Mouse (Mus musculus) erythroblast, embryonic 14.5 days (primary cell): ENCODE measurements around the gene Nid2. TPM values are rescaled to one million over a fixed set of nuclear protein-coding genes. Genes with fewer than 3 reads are reported as not detected.

Source experiments
- H3K27me3 ChIP-seq: 2 replicates; pipeline ENCODE4 v1.6.1; 2012; ENCODE audit warnings: inconsistent platforms; ENCODE audit not compliant: control insufficient read depth
- H3K36me3 ChIP-seq: 2 replicates; pipeline ENCODE4 v1.6.1; 2012; ENCODE audit warnings: mild to moderate bottlenecking, inconsistent platforms; ENCODE audit not compliant: control insufficient read depth
- H3K4me1 ChIP-seq: 2 replicates; pipeline ENCODE4 v1.6.1; 2012; ENCODE audit warnings: inconsistent platforms; ENCODE audit not compliant: control insufficient read depth
- H3K4me3 ChIP-seq: replicated peaks from 2 replicates; pipeline ENCODE3; 2012; ENCODE audit warnings: moderate library complexity, mild to moderate bottlenecking, inconsistent platforms
- H3K9me3 ChIP-seq: 2 replicates; pipeline ENCODE4 v1.6.1; 2012; ENCODE audit warnings: low read length, inconsistent platforms, mixed read lengths; ENCODE audit not compliant: control insufficient read depth
- GATA1 ChIP-seq: IDR thresholded peaks from 2 replicates; pipeline ENCODE4 v1.6.1; 2012; ENCODE audit warnings: low read length, inconsistent platforms, mixed read lengths
- TAL1 ChIP-seq: IDR thresholded peaks from 3 replicates; pipeline ENCODE4 v1.6.1; 2012; ENCODE audit warnings: low read length, inconsistent platforms, mixed read lengths
- polyA plus RNA-seq: library from polyadenylated mRNA; stranded (reverse); fragments of >175 nt; gene quantifications from 2 replicates; pipeline ENCODE4 v1.2.3, GENCODE M21; 2012

Gene Nid2
- polyA plus RNA-seq, 1 experiment, result 0.07 TPM

- Histone ChIP-seq H3K4me3 (no peak overlapping the region), H3K27me3 (no peaks in the 10 kb centered on the region), H3K9me3 (peaks cover 3% of the 10 kb centered on the region; the same call in 1 of the 2 replicates), H3K36me3 (peaks cover 71% of the 10 kb centered on the region), H3K4me1 (peaks cover 13% of the 10 kb centered on the region)
- TF ChIP-seq TAL1 (no peak), GATA1 (no peak)
Observed at GRCm38 (mm10) chr14:19817949-19818348, 66.9 kb downstream of the Nid2 start.

- Histone ChIP-seq H3K4me3 (no peak overlapping the region), H3K36me3 (peaks cover 37% of the 10 kb centered on the region), H3K9me3 (peaks cover 3% of the 10 kb centered on the region; the same call in 1 of the 2 replicates), H3K27me3 (no peaks in the 10 kb centered on the region), H3K4me1 (peaks cover 23% of the 10 kb centered on the region)
- TF ChIP-seq TAL1 (no peak), GATA1 (no peak)
Observed at GRCm38 (mm10) chr14:19821686-19822085, 70.6 kb downstream of the Nid2 start.

- Histone ChIP-seq H3K27me3 (peaks cover 10% of the 10 kb centered on the region), H3K36me3 (peaks cover 27% of the 10 kb centered on the region), H3K4me3 (peak within 1 kb of the TSS; percentile 91), H3K4me1 (peaks cover 23% of the 10 kb centered on the region), H3K9me3 (peaks cover 3% of the 10 kb centered on the region; the same call in 1 of the 2 replicates)
- TF ChIP-seq GATA1 (no peak), TAL1 (no peak)
Observed at GRCm38 (mm10) chr14:19823321-19824142, 72.5 kb downstream of the Nid2 start, which contains the start of gene Rtraf. Rtraf (minus strand) TSS chr14:19823824.

- no peak overlapping the region for H3K4me3 ChIP-seq
- peaks cover 15% of the 10 kb centered on the region for H3K36me3 ChIP-seq
- H3K27me3 ChIP-seq, result peaks cover 13% of the 10 kb centered on the region
- TF ChIP-seq GATA1 (no peak), TAL1 (no peak)
- H3K4me1 ChIP-seq, result peaks cover 18% of the 10 kb centered on the region
- peaks cover 3% of the 10 kb centered on the region; the same call in 1 of the 2 replicates for H3K9me3 ChIP-seq
Observed at GRCm38 (mm10) chr14:19825481-19825880, 74.4 kb downstream of the Nid2 start.

GRCm38 (mm10) chr14:19836289-19836688 lies 85.2 kb downstream of the Nid2 start:
- Histone ChIP-seq H3K36me3 (no peaks in the 10 kb centered on the region), H3K9me3 (no peaks in the 10 kb centered on the region), H3K4me3 (no peak overlapping the region), H3K4me1 (no peaks in the 10 kb centered on the region), H3K27me3 (no peaks in the 10 kb centered on the region)
- TF ChIP-seq TAL1 (no peak), GATA1 (no peak)

- H3K4me3 ChIP-seq, result peak overlapping the region; percentile 41
- no peaks in the 10 kb centered on the region for H3K4me1 ChIP-seq
- no peak for TF ChIP-seq GATA1
- TF ChIP-seq TAL1, result no peak
- no peaks in the 10 kb centered on the region for H3K9me3 ChIP-seq
- no peaks in the 10 kb centered on the region for H3K36me3 ChIP-seq
- H3K27me3 ChIP-seq, result no peaks in the 10 kb centered on the region
Observed at GRCm38 (mm10) chr14:19839600-19840332, 88.7 kb downstream of the Nid2 start.

- Histone ChIP-seq H3K4me3 (no peak overlapping the region), H3K4me1 (no peaks in the 10 kb centered on the region), H3K27me3 (no peaks in the 10 kb centered on the region), H3K36me3 (no peaks in the 10 kb centered on the region), H3K9me3 (no peaks in the 10 kb centered on the region)
- TF ChIP-seq GATA1, result no peak
- TF ChIP-seq TAL1, result no peak
Observed at GRCm38 (mm10) chr14:19853471-19853870, 102.4 kb downstream of the Nid2 start.

GRCm38 (mm10) chr14:19858279-19858678 lies 107.2 kb downstream of the Nid2 start:
- no peaks in the 10 kb centered on the region for H3K27me3 ChIP-seq
- no peaks in the 10 kb centered on the region for H3K4me1 ChIP-seq
- TF ChIP-seq TAL1 (no peak), GATA1 (no peak)
- no peaks in the 10 kb centered on the region for H3K9me3 ChIP-seq
- H3K36me3 ChIP-seq, result no peaks in the 10 kb centered on the region
- H3K4me3 ChIP-seq, result no peak overlapping the region
